Mouse (Mus musculus): ENCODE results near the gene Olfr126. TPM values are rescaled to one million over a fixed set of nuclear protein-coding genes. Genes with fewer than 3 reads are reported as not detected.

Gene Olfr126
- polyA plus RNA-seq (2015; fragmentation: Nextera tagmentation; extraction: Ambion mirVana): not detected in 2 replicates

GRCm38 (mm10) chr17:37847183-37847582 is at the start of gene Olfr126:
TSS of gene Olfr126 (plus strand) at chr17:37847483.
- no peak within 1 kb of the TSS for H3K9ac ChIP-seq (replicated peaks)
- H3K4me1 ChIP-seq: no peaks in the 10 kb centered on the region
- H3K4me3 ChIP-seq: no peak within 1 kb of the TSS
- ATAC-seq (replicated peaks): no peak
- no peak within 1 kb of the TSS for H3K27ac ChIP-seq (replicated peaks)
- no peaks in the 10 kb centered on the region for H3K36me3 ChIP-seq
- no peak within 1 kb of the TSS for H3K4me2 ChIP-seq (replicated peaks)
- H3K27me3 ChIP-seq: no peaks in the 10 kb centered on the region
- no peaks in the 10 kb centered on the region for H3K9me3 ChIP-seq

GRCm38 (mm10) chr17:37799588-37799987 is 47.7 kb upstream of the Olfr126 start, which contains the start of gene Olfr124:
TSS of gene Olfr124 (plus strand) at chr17:37799888.
- no peaks in the 10 kb centered on the region for H3K36me3 ChIP-seq
- no peaks in the 10 kb centered on the region for H3K9me3 ChIP-seq
- no peak for ATAC-seq (replicated peaks)
- H3K9ac ChIP-seq (replicated peaks): no peak within 1 kb of the TSS
- no peaks in the 10 kb centered on the region for H3K27me3 ChIP-seq
- no peak within 1 kb of the TSS for H3K27ac ChIP-seq (replicated peaks)
- no peak within 1 kb of the TSS for H3K4me3 ChIP-seq
- H3K4me2 ChIP-seq (replicated peaks): no peak within 1 kb of the TSS
- 87% methylated on average over 3 of the region's 3 CpGs for whole genome bisulfite sequencing
- H3K4me1 ChIP-seq: no peaks in the 10 kb centered on the region

- Histone ChIP-seq H3K27me3 (no peaks in the 10 kb centered on the region), H3K4me1 (no peaks in the 10 kb centered on the region), H3K4me3 (no peak within 1 kb of the TSS), H3K9me3 (no peaks in the 10 kb centered on the region), H3K4me2 (replicated peaks) (no peak within 1 kb of the TSS), H3K27ac (replicated peaks) (no peak within 1 kb of the TSS), H3K36me3 (no peaks in the 10 kb centered on the region), H3K9ac (replicated peaks) (no peak within 1 kb of the TSS)
- no peak for ATAC-seq (replicated peaks)
These were observed 14.6 kb upstream of the Olfr126 start, which contains the start of gene Olfr125 for GRCm38 (mm10) chr17:37832649-37833048. TSS of gene Olfr125 (plus strand) at chr17:37832949.

GRCm38 (mm10) chr17:37863901-37864300 is 16.6 kb downstream of the Olfr126 start:
- H3K36me3 ChIP-seq: no peaks in the 10 kb centered on the region
- no peak for ATAC-seq (replicated peaks)
- H3K4me1 ChIP-seq: no peaks in the 10 kb centered on the region
- WGBS: 78% methylated on average over 2 of the region's 2 CpGs
- H3K9ac ChIP-seq (replicated peaks): no peak overlapping the region
- no peak overlapping the region for H3K4me2 ChIP-seq (replicated peaks)
- H3K27me3 ChIP-seq: no peaks in the 10 kb centered on the region
- no peak overlapping the region for H3K4me3 ChIP-seq
- no peak overlapping the region for H3K27ac ChIP-seq (replicated peaks)
- H3K9me3 ChIP-seq: no peaks in the 10 kb centered on the region

- no peaks in the 10 kb centered on the region for H3K36me3 ChIP-seq
- H3K9me3 ChIP-seq: no peaks in the 10 kb centered on the region
- H3K27me3 ChIP-seq: no peaks in the 10 kb centered on the region
- 19% methylated on average over 8 of the region's 8 CpGs for WGBS
- H3K4me1 ChIP-seq: no peaks in the 10 kb centered on the region
- H3K4me3 ChIP-seq: no peak overlapping the region
- ATAC-seq (replicated peaks): no peak
- H3K27ac ChIP-seq (replicated peaks): no peak overlapping the region
- H3K4me2 ChIP-seq (replicated peaks): no peak overlapping the region
- no peak overlapping the region for H3K9ac ChIP-seq (replicated peaks)
These were observed 22.5 kb downstream of the Olfr126 start for GRCm38 (mm10) chr17:37869676-37870205.

- Histone ChIP-seq H3K9ac (replicated peaks) (no peak overlapping the region), H3K4me2 (replicated peaks) (no peak overlapping the region), H3K4me3 (no peak overlapping the region), H3K27me3 (no peaks in the 10 kb centered on the region), H3K36me3 (no peaks in the 10 kb centered on the region), H3K9me3 (no peaks in the 10 kb centered on the region), H3K4me1 (no peaks in the 10 kb centered on the region), H3K27ac (replicated peaks) (no peak overlapping the region)
- WGBS: 89% methylated on average over 3 of the region's 3 CpGs
- ATAC-seq (replicated peaks): no peak
These were observed 26.5 kb downstream of the Olfr126 start for GRCm38 (mm10) chr17:37873830-37874229.

- ATAC-seq (replicated peaks): no peak
- no peaks in the 10 kb centered on the region for H3K9me3 ChIP-seq
- H3K9ac ChIP-seq (replicated peaks): no peak within 1 kb of the TSS
- H3K36me3 ChIP-seq: no peaks in the 10 kb centered on the region
- H3K4me1 ChIP-seq: no peaks in the 10 kb centered on the region
- no peak within 1 kb of the TSS for H3K4me3 ChIP-seq
- no peak within 1 kb of the TSS for H3K4me2 ChIP-seq (replicated peaks)
- no peak within 1 kb of the TSS for H3K27ac ChIP-seq (replicated peaks)
- WGBS: 79% methylated on average over 1 of the region's 1 CpGs
- H3K27me3 ChIP-seq: no peaks in the 10 kb centered on the region
These were observed 52.9 kb downstream of the Olfr126 start, which contains the start of gene Olfr127 for GRCm38 (mm10) chr17:37900137-37900536. TSS of gene Olfr127 (plus strand) at chr17:37900437.

Other genes starting within 250 kb of the Olfr126 start
- not detected in 2 replicates for gene Olfr115, start 220.4 kb upstream of the Olfr126 start, polyA plus RNA-seq (2015; fragmentation: Nextera tagmentation; extraction: Ambion mirVana)
- gene Olfr116, start 220.3 kb upstream of the Olfr126 start, polyA plus RNA-seq (2015; fragmentation: Nextera tagmentation; extraction: Ambion mirVana): not detected in 2 replicates
- gene Olfr117, start 183.7 kb upstream of the Olfr126 start, polyA plus RNA-seq (2015; fragmentation: Nextera tagmentation; extraction: Ambion mirVana): not detected in 2 replicates
- not detected in 2 replicates for gene Olfr118, start 180.5 kb upstream of the Olfr126 start, polyA plus RNA-seq (2015; fragmentation: Nextera tagmentation; extraction: Ambion mirVana)
- not detected in 2 replicates for gene Olfr119, start 150.9 kb upstream of the Olfr126 start, polyA plus RNA-seq (2015; fragmentation: Nextera tagmentation; extraction: Ambion mirVana)
- gene Olfr120, start 125.7 kb upstream of the Olfr126 start, polyA plus RNA-seq (2015; fragmentation: Nextera tagmentation; extraction: Ambion mirVana): not detected in 2 replicates
- gene Olfr121, start 98.6 kb upstream of the Olfr126 start, polyA plus RNA-seq (2015; fragmentation: Nextera tagmentation; extraction: Ambion mirVana): not detected in 2 replicates
- gene Olfr122, start 78.9 kb upstream of the Olfr126 start, polyA plus RNA-seq (2015; fragmentation: Nextera tagmentation; extraction: Ambion mirVana): not detected in 2 replicates
- gene Olfr123, start 54.0 kb upstream of the Olfr126 start, polyA plus RNA-seq (2015; fragmentation: Nextera tagmentation; extraction: Ambion mirVana): not detected in 2 replicates
- gene Olfr124, start 47.6 kb upstream of the Olfr126 start, polyA plus RNA-seq (2015; fragmentation: Nextera tagmentation; extraction: Ambion mirVana): not detected in 2 replicates
- not detected in 2 replicates for gene Olfr125, start 14.5 kb upstream of the Olfr126 start, polyA plus RNA-seq (2015; fragmentation: Nextera tagmentation; extraction: Ambion mirVana)
- gene Olfr127, start 53.0 kb downstream of the Olfr126 start, polyA plus RNA-seq (2015; fragmentation: Nextera tagmentation; extraction: Ambion mirVana): not detected in 2 replicates
- gene Olfr128, start 73.1 kb downstream of the Olfr126 start, polyA plus RNA-seq (2015; fragmentation: Nextera tagmentation; extraction: Ambion mirVana): not detected in 2 replicates
- not detected in 2 replicates for gene Olfr761, start 105.6 kb downstream of the Olfr126 start, polyA plus RNA-seq (2015; fragmentation: Nextera tagmentation; extraction: Ambion mirVana)
- not detected in 2 replicates for gene Olfr129, start 212.6 kb downstream of the Olfr126 start, polyA plus RNA-seq (2015; fragmentation: Nextera tagmentation; extraction: Ambion mirVana)
- gene Olfr130, start 216.4 kb downstream of the Olfr126 start, polyA plus RNA-seq (2015; fragmentation: Nextera tagmentation; extraction: Ambion mirVana): not detected in 2 replicates
- not detected in 2 replicates for gene Olfr131, start 241.2 kb downstream of the Olfr126 start, polyA plus RNA-seq (2015; fragmentation: Nextera tagmentation; extraction: Ambion mirVana)